Mouse (Mus musculus) forebrain, embryonic 14.5 days (tissue): ENCODE measurements around the gene Sfi1. TPM values are rescaled to one million over a fixed set of nuclear protein-coding genes. Genes with fewer than 3 reads are reported as not detected.
"Not testable (repeated sequence)": the region's sequence is repeated elsewhere in the genome, so short reads cannot be mapped to it uniquely, and the experiment has no call there.

ENCODE experiments used
- ATAC-seq: fragments of 200-750 bp; cut with Nextera tagmentation; 2 replicates; pipeline ENCODE4 v1.8.0; 2017; ENCODE audit warnings: mild to moderate bottlenecking, moderate library complexity
- DNase-seq: peaks from one replicate; pipeline ENCODE4 v3.0.0-alpha.2; 2015; ENCODE audit warnings: low spot score
- H3K27ac ChIP-seq: fragments of 300-500 bp; sonication (generic); 2 replicates; pipeline ENCODE4 v1.5.1; 2014; ENCODE audit warnings: low read depth, mild to moderate bottlenecking, control low read depth, low read length, moderate library complexity
- H3K27me3 ChIP-seq: fragments of 300-500 bp; sonication (generic); replicated peaks from 2 replicates; pipeline ENCODE4 v1.6.1; 2014; ENCODE audit warnings: low read length, control low read depth, mixed read lengths; ENCODE audit not compliant: control insufficient read depth, insufficient read depth
- H3K36me3 ChIP-seq: fragments of 300-500 bp; sonication (generic); 2 replicates; pipeline ENCODE4 v1.6.1; 2014; ENCODE audit warnings: low read length, control low read depth; ENCODE audit not compliant: control insufficient read depth, insufficient read depth
- H3K4me1 ChIP-seq: fragments of 300-500 bp; sonication (generic); 2 replicates; pipeline ENCODE4 v1.6.1; 2014; ENCODE audit warnings: antibody characterized with exemption, low read length, control low read depth; ENCODE audit not compliant: control insufficient read depth, insufficient read depth
- H3K4me2 ChIP-seq: fragments of 300-500 bp; sonication (generic); 2 replicates; pipeline ENCODE4 v1.6.1; 2014; ENCODE audit warnings: mild to moderate bottlenecking, control low read depth, low read length
- H3K4me3 ChIP-seq: fragments of 300-500 bp; sonication (generic); 2 replicates; pipeline ENCODE4 v1.5.1; 2014; ENCODE audit warnings: low read depth, low read length, control low read depth
- H3K9ac ChIP-seq: fragments of 300-500 bp; sonication (generic); 2 replicates; pipeline ENCODE4 v1.6.1; 2014; ENCODE audit warnings: mild to moderate bottlenecking, low read length, control low read depth, moderate library complexity
- H3K9me3 ChIP-seq: fragments of 300-500 bp; sonication (generic); replicated peaks from 2 replicates; pipeline ENCODE4 v1.6.1; 2016; ENCODE audit warnings: low read length, control low read depth, mixed read lengths; ENCODE audit not compliant: control insufficient read depth
- WGBS: fragments of 180-500 bp; shearing (Covaris S2); extraction: QIAGEN DNeasy Blood & Tissue Kit; methylation state at CpG from one replicate; pipeline ENCODE4 v1.1.7; 2014; 5-methylcytosine and 5-hydroxymethylcytosine counted together
- polyA plus RNA-seq: library from polyadenylated mRNA; unstranded; fragments of >200 nt; fragmentation: Nextera tagmentation; extraction: Ambion mirVana; gene quantifications from 2 replicates; pipeline ENCODE4 v1.2.1, GENCODE M21; 2014

The Sfi1 gene
- polyA plus RNA-seq, 1 experiment from 2014 or later: 6.4 TPM

- H3K4me1 ChIP-seq, H3K4me3 ChIP-seq, H3K36me3 ChIP-seq, ATAC-seq, H3K27ac ChIP-seq, H3K9ac ChIP-seq, DNase-seq, H3K27me3 ChIP-seq, H3K9me3 ChIP-seq, H3K4me2 ChIP-seq: not testable (repeated sequence)
- 70% methylated on average over 4 of the region's 4 CpGs for WGBS
These were observed 25.7 kb downstream of the Sfi1 start for GRCm38 (mm10) chr11:3167571-3168001.

GRCm38 (mm10) chr11:3167129-3167528 is 26.1 kb downstream of the Sfi1 start:
- not testable (repeated sequence) for DNase-seq, H3K27ac ChIP-seq, H3K4me3 ChIP-seq, H3K9ac ChIP-seq, H3K4me1 ChIP-seq, H3K27me3 ChIP-seq, H3K4me2 ChIP-seq, ATAC-seq, H3K9me3 ChIP-seq, H3K36me3 ChIP-seq
- 85% methylated on average over 4 of the region's 4 CpGs for WGBS

GRCm38 (mm10) chr11:3166321-3166720 is 26.9 kb downstream of the Sfi1 start:
- H3K9me3 ChIP-seq, H3K27ac ChIP-seq, H3K4me2 ChIP-seq, H3K9ac ChIP-seq, ATAC-seq, H3K4me1 ChIP-seq, H3K36me3 ChIP-seq, H3K27me3 ChIP-seq, H3K4me3 ChIP-seq: not testable (repeated sequence)
- DNase-seq: peak; percentile 5

GRCm38 (mm10) chr11:3165210-3165782 is 28.0 kb downstream of the Sfi1 start:
- not testable (repeated sequence) for DNase-seq

GRCm38 (mm10) chr11:3163661-3164060 is 29.6 kb downstream of the Sfi1 start:
- H3K4me2 ChIP-seq, H3K27ac ChIP-seq, H3K27me3 ChIP-seq, DNase-seq, H3K4me1 ChIP-seq, ATAC-seq, H3K36me3 ChIP-seq, H3K9me3 ChIP-seq, H3K4me3 ChIP-seq, H3K9ac ChIP-seq: not testable (repeated sequence)
- 59% methylated on average over 3 of the region's 3 CpGs for WGBS

More at GRCm38 (mm10) chr11:3165210-3165782, 28.0 kb downstream of the Sfi1 start:
- H3K4me3 ChIP-seq, H3K27me3 ChIP-seq, H3K4me1 ChIP-seq, H3K27ac ChIP-seq, H3K4me2 ChIP-seq, H3K9ac ChIP-seq, H3K9me3 ChIP-seq, H3K36me3 ChIP-seq: not testable (repeated sequence)
- peak; percentile 9; the same call in 1 of the 2 replicates for ATAC-seq
- WGBS: 87% methylated on average over 3 of the region's 5 CpGs

GRCm38 (mm10) chr11:3163122-3163521 is 30.1 kb downstream of the Sfi1 start:
- DNase-seq, H3K27ac ChIP-seq, H3K4me1 ChIP-seq, H3K4me2 ChIP-seq, H3K4me3 ChIP-seq, H3K9ac ChIP-seq, H3K36me3 ChIP-seq, ATAC-seq, H3K27me3 ChIP-seq, H3K9me3 ChIP-seq: not testable (repeated sequence)
- WGBS: 92% methylated on average over 2 of the region's 2 CpGs

- WGBS: 63% methylated on average over 5 of the region's 5 CpGs
- not testable (repeated sequence) for H3K27me3 ChIP-seq, H3K27ac ChIP-seq, H3K4me1 ChIP-seq, DNase-seq, H3K4me2 ChIP-seq, H3K36me3 ChIP-seq, H3K9me3 ChIP-seq, H3K9ac ChIP-seq, H3K4me3 ChIP-seq
- ATAC-seq: 0 out of 2 replicates have a peak, but pooled peaks have one; percentile 22
These were observed 30.9 kb downstream of the Sfi1 start for GRCm38 (mm10) chr11:3162236-3162897.

GRCm38 (mm10) chr11:3161370-3161769 is 31.9 kb downstream of the Sfi1 start:
- not testable (repeated sequence) for DNase-seq

GRCm38 (mm10) chr11:3158800-3159199 is 34.5 kb downstream of the Sfi1 start:
- not testable (repeated sequence) for H3K27ac ChIP-seq, H3K36me3 ChIP-seq, H3K9me3 ChIP-seq, H3K27me3 ChIP-seq, H3K9ac ChIP-seq, DNase-seq, H3K4me3 ChIP-seq, ATAC-seq, H3K4me2 ChIP-seq, H3K4me1 ChIP-seq
- 94% methylated on average over 4 of the region's 4 CpGs for WGBS

More at GRCm38 (mm10) chr11:3161370-3161769, 31.9 kb downstream of the Sfi1 start:
- not testable (repeated sequence) for H3K9me3 ChIP-seq, H3K27ac ChIP-seq, H3K9ac ChIP-seq, H3K4me2 ChIP-seq, H3K27me3 ChIP-seq, H3K4me3 ChIP-seq, H3K4me1 ChIP-seq, H3K36me3 ChIP-seq, ATAC-seq
- 58% methylated on average over 1 of the region's 2 CpGs for WGBS
